Mouse (Mus musculus): ENCODE data around the gene BC030867. TPM values are rescaled to one million over a fixed set of nuclear protein-coding genes. Genes with fewer than 3 reads are reported as not detected.

The BC030867 gene
- polyA plus RNA-seq, 1 experiment = 1.9 TPM

GRCm38 (mm10) chr11:102296491-102297472, 48.1 kb downstream of the BC030867 start, which contains the start of gene Atxn7l3:
Atxn7l3 (minus strand) TSS chr11:102296631.
- WGBS = under 1% methylated on average over 62 of the region's 125 CpGs
- no peak for TF ChIP-seq CTCF (IDR thresholded peaks at IDR 0.05; ENCODE audit: extremely low read depth, insufficient read depth, insufficient read length, insufficient replicate concordance)
- TF ChIP-seq POLR2A (IDR thresholded peaks at IDR 0.05; ENCODE audit: low read depth, low read length) = peak; percentile 68
- no peaks in the 10 kb centered on the region for H3K27me3 ChIP-seq (ENCODE audit: control insufficient read depth, insufficient read depth, low read length)
- DNase-seq (ENCODE audit: low read depth in 1 of 2, low spot score in 2 of 2) = peak; percentile 95 to 99
- peaks cover 11% of the 10 kb centered on the region for H3K36me3 ChIP-seq (ENCODE audit: control insufficient read depth, insufficient read depth, low read length)
- peak within 1 kb of the TSS; percentile 81 for H3K4me3 ChIP-seq (ENCODE audit: extremely low read depth, insufficient read depth, insufficient read length)
- peak within 1 kb of the TSS; percentile 96 for H3K27ac ChIP-seq (ENCODE audit: insufficient read depth, low read length)
- peaks cover 4% of the 10 kb centered on the region; the same call in 1 of the 2 replicates for H3K4me1 ChIP-seq (ENCODE audit: control insufficient read depth, insufficient read depth, insufficient read length)

- peak overlapping the region; percentile 81 for H3K4me3 ChIP-seq (ENCODE audit: extremely low read depth, insufficient read depth, insufficient read length)
- DNase-seq (ENCODE audit: low read depth in 1 of 2, low spot score in 2 of 2) = no peak
- H3K36me3 ChIP-seq (ENCODE audit: control insufficient read depth, insufficient read depth, low read length) = peaks cover 1% of the 10 kb centered on the region; the same call in 1 of the 2 replicates
- H3K4me1 ChIP-seq (ENCODE audit: control insufficient read depth, insufficient read depth, insufficient read length) = peaks cover 4% of the 10 kb centered on the region; the same call in 1 of the 2 replicates
- 19% methylated on average over 27 of the region's 27 CpGs for WGBS
- TF ChIP-seq POLR2A (IDR thresholded peaks at IDR 0.05; ENCODE audit: low read depth, low read length) (no peak), CTCF (IDR thresholded peaks at IDR 0.05; ENCODE audit: extremely low read depth, insufficient read depth, insufficient read length, insufficient replicate concordance) (no peak)
- H3K27me3 ChIP-seq (ENCODE audit: control insufficient read depth, insufficient read depth, low read length) = no peaks in the 10 kb centered on the region
- peak overlapping the region; percentile 94 for H3K27ac ChIP-seq (ENCODE audit: insufficient read depth, low read length)
Measured at GRCm38 (mm10) chr11:102297577-102298556, 49.2 kb downstream of the BC030867 start.

GRCm38 (mm10) chr11:102299839-102300238, 51.2 kb downstream of the BC030867 start:
- peak; percentile 18; the same call in 1 of the 2 replicates for TF ChIP-seq CTCF (IDR thresholded peaks at IDR 0.05; ENCODE audit: extremely low read depth, insufficient read depth, insufficient read length, insufficient replicate concordance)
- TF ChIP-seq POLR2A (IDR thresholded peaks at IDR 0.05; ENCODE audit: low read depth, low read length) = no peak
- peak; percentile 55 to 61 for DNase-seq (ENCODE audit: low read depth in 1 of 2, low spot score in 2 of 2)
- 7% methylated on average over 1 of the region's 1 CpGs for WGBS
- no peaks in the 10 kb centered on the region for H3K36me3 ChIP-seq (ENCODE audit: control insufficient read depth, insufficient read depth, low read length)
- peaks cover 4% of the 10 kb centered on the region; the same call in 1 of the 2 replicates for H3K4me1 ChIP-seq (ENCODE audit: control insufficient read depth, insufficient read depth, insufficient read length)
- no peak overlapping the region for H3K27ac ChIP-seq (ENCODE audit: insufficient read depth, low read length)
- no peaks in the 10 kb centered on the region for H3K27me3 ChIP-seq (ENCODE audit: control insufficient read depth, insufficient read depth, low read length)
- no peak overlapping the region for H3K4me3 ChIP-seq (ENCODE audit: extremely low read depth, insufficient read depth, insufficient read length)

DNA sequence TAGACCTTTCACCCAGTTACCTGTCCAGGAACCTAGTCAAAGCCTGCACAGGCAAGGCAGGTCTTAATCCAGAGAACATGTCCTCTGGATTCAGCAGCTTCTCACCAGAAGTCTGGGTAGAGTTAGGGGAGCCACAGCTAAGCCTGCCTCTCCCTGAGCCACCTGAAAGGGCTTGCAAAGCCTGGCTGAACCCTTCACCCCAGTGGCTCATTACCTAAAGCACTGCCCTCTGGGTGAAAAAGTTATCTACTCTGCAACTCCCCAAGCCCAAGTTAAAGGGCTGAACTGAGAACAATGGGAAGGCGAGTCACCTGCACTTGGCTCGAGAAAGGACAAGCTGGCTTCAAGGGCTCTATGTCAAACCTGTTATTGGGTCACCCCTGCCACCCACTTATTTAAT, 55.5 kb downstream of the BC030867 start:
- no peak overlapping the region for H3K4me3 ChIP-seq (ENCODE audit: extremely low read depth, insufficient read depth, insufficient read length)
- no peak for DNase-seq (ENCODE audit: low read depth in 1 of 2, low spot score in 2 of 2)
- TF ChIP-seq POLR2A (IDR thresholded peaks at IDR 0.05; ENCODE audit: low read depth, low read length) (no peak), CTCF (IDR thresholded peaks at IDR 0.05; ENCODE audit: extremely low read depth, insufficient read depth, insufficient read length, insufficient replicate concordance) (no peak)
- H3K4me1 ChIP-seq (ENCODE audit: control insufficient read depth, insufficient read depth, insufficient read length) = peaks cover 3% of the 10 kb centered on the region; the same call in 1 of the 2 replicates
- no peaks in the 10 kb centered on the region for H3K27me3 ChIP-seq (ENCODE audit: control insufficient read depth, insufficient read depth, low read length)
- peaks cover 20% of the 10 kb centered on the region for H3K36me3 ChIP-seq (ENCODE audit: control insufficient read depth, insufficient read depth, low read length)
- 86% methylated on average over 2 of the region's 2 CpGs for WGBS
- H3K27ac ChIP-seq (ENCODE audit: insufficient read depth, low read length) = no peak overlapping the region

GRCm38 (mm10) chr11:102305359-102305758, 56.7 kb downstream of the BC030867 start:
- 67% methylated on average over 3 of the region's 3 CpGs for WGBS
- Histone ChIP-seq H3K4me3 (ENCODE audit: extremely low read depth, insufficient read depth, insufficient read length) (no peak overlapping the region), H3K27ac (ENCODE audit: insufficient read depth, low read length) (no peak overlapping the region), H3K27me3 (ENCODE audit: control insufficient read depth, insufficient read depth, low read length) (no peaks in the 10 kb centered on the region), H3K4me1 (ENCODE audit: control insufficient read depth, insufficient read depth, insufficient read length) (peaks cover 13% of the 10 kb centered on the region; the same call in 1 of the 2 replicates), H3K36me3 (ENCODE audit: control insufficient read depth, insufficient read depth, low read length) (peaks cover 22% of the 10 kb centered on the region)
- no peak for DNase-seq (ENCODE audit: low read depth in 1 of 2, low spot score in 2 of 2)
- TF ChIP-seq CTCF (IDR thresholded peaks at IDR 0.05; ENCODE audit: extremely low read depth, insufficient read depth, insufficient read length, insufficient replicate concordance) (no peak), POLR2A (IDR thresholded peaks at IDR 0.05; ENCODE audit: low read depth, low read length) (no peak)

DNA sequence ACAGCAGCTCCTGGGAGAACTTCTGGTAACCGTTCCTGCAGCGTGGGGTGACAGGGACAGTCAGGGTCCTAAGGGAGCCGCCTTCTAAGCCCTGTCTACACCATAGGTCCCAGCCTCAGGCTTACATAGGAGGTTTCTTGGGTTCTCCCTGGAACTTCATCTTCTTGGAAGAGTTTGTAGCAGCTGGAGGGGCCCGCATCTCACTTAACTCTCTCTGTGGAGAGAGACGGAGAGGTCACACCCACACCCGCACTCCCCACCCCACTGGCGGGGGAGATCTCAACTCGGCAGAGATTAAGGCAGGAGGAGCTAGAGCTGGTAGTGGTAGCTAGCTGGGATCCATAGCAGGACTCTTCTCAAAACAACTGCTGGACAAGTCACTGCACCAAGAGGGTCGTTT, 59.4 kb downstream of the BC030867 start:
- Histone ChIP-seq H3K27ac (ENCODE audit: insufficient read depth, low read length) (no peak overlapping the region), H3K27me3 (ENCODE audit: control insufficient read depth, insufficient read depth, low read length) (no peaks in the 10 kb centered on the region), H3K4me3 (ENCODE audit: extremely low read depth, insufficient read depth, insufficient read length) (no peak overlapping the region), H3K4me1 (ENCODE audit: control insufficient read depth, insufficient read depth, insufficient read length) (peaks cover 17% of the 10 kb centered on the region; the same call in 1 of the 2 replicates), H3K36me3 (ENCODE audit: control insufficient read depth, insufficient read depth, low read length) (peaks cover 31% of the 10 kb centered on the region)
- no peak for DNase-seq (ENCODE audit: low read depth in 1 of 2, low spot score in 2 of 2)
- TF ChIP-seq CTCF (IDR thresholded peaks at IDR 0.05; ENCODE audit: extremely low read depth, insufficient read depth, insufficient read length, insufficient replicate concordance) (no peak), POLR2A (IDR thresholded peaks at IDR 0.05; ENCODE audit: low read depth, low read length) (no peak)
- 88% methylated on average over 9 of the region's 9 CpGs for WGBS
